Mouse (Mus musculus) testis, postnatal 10 days (tissue): Measurements from ENCODE around the gene Sall2.
"Not testable (repeated sequence)": the region's sequence is repeated elsewhere in the genome, so short reads cannot be mapped to it uniquely, and the experiment has no call there.

Experiments used
- DNase-seq: peaks from one replicate; pipeline ENCODE4 v3.0.0; 2021; ENCODE audit warnings: low spot score

The Sall2 gene

GRCm38 (mm10) chr14:52327910-52328812 is at the start of gene Sall2:
Gene Sall2 (minus strand): TSS chr14:52328762.
- DNase-seq: no peak

GRCm38 (mm10) chr14:52368741-52369140 is 40.2 kb upstream of the Sall2 start:
- DNase-seq: no peak

GRCm38 (mm10) chr14:52356308-52356707 is 27.7 kb upstream of the Sall2 start, which contains the start of gene Olfr1513:
Gene Olfr1513 (minus strand): TSS chr14:52356408.
- no peak for DNase-seq

- DNase-seq: no peak
Observed at GRCm38 (mm10) chr14:52339512-52339852, 10.9 kb upstream of the Sall2 start.

GRCm38 (mm10) chr14:52338751-52339511 is 10.4 kb upstream of the Sall2 start:
- peak; percentile 61 for DNase-seq

GRCm38 (mm10) chr14:52332171-52332570 is 3.6 kb upstream of the Sall2 start:
- DNase-seq: no peak

- DNase-seq: no peak
Observed at GRCm38 (mm10) chr14:52331069-52331750, 2.6 kb upstream of the Sall2 start.

- no peak for DNase-seq
Observed at GRCm38 (mm10) chr14:52327375-52327901, 1.1 kb downstream of the Sall2 start.

GRCm38 (mm10) chr14:52325890-52326289 is 2.7 kb downstream of the Sall2 start:
- no peak for DNase-seq

GRCm38 (mm10) chr14:52319361-52319760 is 9.2 kb downstream of the Sall2 start:
- no peak for DNase-seq

- DNase-seq: peak; percentile 49
Observed at GRCm38 (mm10) chr14:52316441-52317225, 11.9 kb downstream of the Sall2 start.

GRCm38 (mm10) chr14:52315792-52316440 is 12.6 kb downstream of the Sall2 start:
- DNase-seq: peak; percentile 82

GRCm38 (mm10) chr14:52315283-52315780 is 13.2 kb downstream of the Sall2 start:
- no peak for DNase-seq

- DNase-seq: no peak
Observed at GRCm38 (mm10) chr14:52314808-52315150, 13.8 kb downstream of the Sall2 start.

- DNase-seq: no peak
Observed at GRCm38 (mm10) chr14:52313931-52314807, 14.4 kb downstream of the Sall2 start.

GRCm38 (mm10) chr14:52310906-52311305 is 17.7 kb downstream of the Sall2 start:
- DNase-seq: no peak

- not testable (repeated sequence) for DNase-seq
Observed at GRCm38 (mm10) chr14:52310343-52310742, 18.2 kb downstream of the Sall2 start.

- DNase-seq: no peak
Observed at GRCm38 (mm10) chr14:52306100-52306499, 22.5 kb downstream of the Sall2 start.

GRCm38 (mm10) chr14:52304644-52305271 is 23.8 kb downstream of the Sall2 start, which contains the start of gene Mettl3:
Gene Mettl3 (minus strand): TSS chr14:52305128.
- DNase-seq: peak; percentile 90
